Mouse (Mus musculus) adipose tissue, adult 10 weeks (tissue): Measurements from ENCODE around the gene Vmn2r41. TPM values are rescaled to one million over a fixed set of nuclear protein-coding genes. Genes with fewer than 3 reads are reported as not detected.

Source experiments
- polyA plus RNA-seq: library from polyadenylated mRNA; stranded (reverse); fragments of 350-450 nt; fragmentation: Illumina TruSeq; extraction: RNeasy Lipid Tissue Mini Kit (QIAGEN cat#74804); gene quantifications from one replicate; pipeline ENCODE4 v1.2.3, GENCODE M21; 2014; ENCODE audit warnings: low read depth, low replicate concordance

Gene Vmn2r41
- not detected for polyA plus RNA-seq

DNA sequence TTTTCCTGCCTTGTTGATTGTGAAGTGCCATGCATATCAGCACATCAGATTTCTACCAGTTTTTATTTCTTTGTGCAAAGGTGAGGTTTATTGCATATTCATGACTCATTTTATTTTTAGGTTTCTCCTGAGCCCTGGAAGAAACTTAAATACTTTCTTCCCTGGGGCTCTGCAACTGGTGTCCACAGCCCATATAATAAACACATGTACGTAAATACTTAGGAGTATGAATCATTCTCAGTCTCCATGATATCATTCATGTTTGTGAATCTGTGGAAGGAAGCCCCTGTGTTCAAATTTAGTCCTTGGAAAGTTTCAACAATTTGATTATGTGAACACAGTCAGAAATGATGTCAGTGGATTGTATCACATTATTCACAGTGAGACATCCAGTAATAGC, at the start of gene Vmn2r41:
Gene Vmn2r41 (minus strand): TSS at position 101 of the 400 bp plus-strand sequence.

GRCm38 (mm10) chr7:8200220-8200619, 38.8 kb upstream of the Vmn2r41 start, which contains the start of gene Vmn2r42:
Gene Vmn2r42, minus strand, starts transcription at chr7:8200320.

Other genes with a start within 250 kb of the Vmn2r41 start
- gene Vmn2r42, start 38.7 kb upstream of the Vmn2r41 start, polyA plus RNA-seq = not detected
- not detected for gene Vmn2r43, start 98.9 kb upstream of the Vmn2r41 start, polyA plus RNA-seq
- not detected for gene Vmn2r44, start 221.7 kb upstream of the Vmn2r41 start, polyA plus RNA-seq